Mouse (Mus musculus): ENCODE results near the gene Batf.
A peak's percentile ranks its signal among the peaks of the same experiment; 100 is the strongest.

Gene Batf

GRCm38 (mm10) chr12:85726729-85727397 lies 40.4 kb downstream of the Batf start:
- no peak for DNase-seq (ENCODE audit: low spot score in 2 of 2)

- DNase-seq (ENCODE audit: low spot score in 2 of 2): no peak
Observed at GRCm38 (mm10) chr12:85728181-85728580, 41.7 kb downstream of the Batf start.

DNA sequence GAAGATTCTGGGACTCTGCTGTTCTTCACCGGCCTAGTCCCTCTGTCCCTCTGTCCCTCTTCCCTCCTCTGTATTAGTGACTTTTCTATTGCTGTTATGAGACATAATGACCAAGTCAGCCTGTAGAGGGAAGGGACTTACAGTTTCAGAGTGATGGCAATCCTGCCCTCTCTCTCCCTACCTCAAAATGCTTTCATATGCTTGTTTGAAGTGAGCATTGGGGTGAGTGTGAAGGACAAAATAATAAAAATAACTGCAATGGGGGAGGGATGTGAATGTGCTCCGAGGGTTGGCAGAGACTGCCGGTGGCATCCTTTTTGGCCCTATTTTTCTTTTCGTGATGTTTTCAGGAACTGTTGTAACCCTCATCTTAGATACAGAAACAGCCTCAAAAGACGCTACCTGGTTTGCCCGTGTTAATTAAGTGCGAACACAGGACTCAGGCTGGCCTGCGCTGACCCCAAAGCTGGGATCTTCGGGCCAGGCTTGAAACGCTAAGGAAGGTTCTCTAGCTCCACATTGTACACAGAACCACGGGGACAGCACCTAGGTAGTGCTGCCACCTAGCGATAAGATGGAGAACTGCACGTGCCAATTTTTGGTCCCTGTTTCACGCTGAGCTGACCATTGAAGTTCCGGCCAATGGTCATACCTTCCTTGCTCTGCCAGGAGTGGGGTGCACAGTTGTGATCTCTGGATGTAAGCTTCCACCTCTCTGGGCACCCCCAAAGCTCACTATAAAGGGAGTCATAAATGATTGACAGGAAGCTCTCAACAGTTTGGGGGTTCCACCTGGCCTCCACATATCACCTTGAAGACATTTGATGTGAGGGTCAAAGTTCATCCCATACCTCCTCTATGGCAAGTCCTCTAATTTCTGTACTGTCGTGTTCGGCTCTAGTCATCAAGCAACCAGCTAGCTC lies 42.8 kb downstream of the Batf start:
- peak; percentile 67 to 71 for DNase-seq (ENCODE audit: low spot score in 2 of 2)

DNA sequence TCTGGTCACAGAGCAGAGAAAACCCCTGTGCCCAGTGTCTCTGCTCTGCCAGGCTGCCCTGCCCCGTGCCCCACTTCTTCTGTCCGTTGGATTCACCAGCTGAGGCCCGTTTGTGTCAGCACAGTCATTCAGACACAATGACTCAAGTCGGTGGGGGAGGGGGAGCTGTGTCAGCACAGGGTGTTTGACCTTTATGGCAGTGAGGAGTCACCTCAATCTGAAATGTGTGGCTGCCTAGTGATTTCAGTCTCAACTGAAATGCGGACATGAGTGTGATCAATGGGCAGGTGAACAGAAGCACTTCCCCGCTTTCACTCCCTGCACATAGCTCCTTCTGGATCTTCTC lies 43.4 kb downstream of the Batf start:
- no peak for DNase-seq (ENCODE audit: low spot score in 2 of 2)

GRCm38 (mm10) chr12:85736203-85736602 lies 49.7 kb downstream of the Batf start:
- no peak for DNase-seq (ENCODE audit: low spot score in 2 of 2)

DNA sequence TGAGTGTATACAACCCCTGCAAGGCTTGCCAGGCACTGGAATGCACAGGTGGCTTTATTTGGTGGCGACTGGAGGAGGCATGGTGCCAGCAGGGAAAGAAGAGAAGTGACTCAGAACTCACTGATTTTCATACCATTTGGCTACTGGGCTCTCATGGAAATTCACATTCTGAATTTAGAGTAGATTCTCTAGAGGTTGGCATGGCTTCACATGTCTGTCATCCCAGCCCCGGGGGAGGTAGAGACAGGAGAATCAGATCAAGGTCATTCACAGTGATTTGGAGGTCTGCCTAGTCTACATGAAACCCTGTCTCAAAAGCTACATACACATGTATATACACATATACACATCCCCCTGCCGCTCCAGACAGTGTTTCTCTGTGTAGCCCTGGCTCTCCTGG lies 50.5 kb downstream of the Batf start:
- peak; percentile 28 to 38 for DNase-seq (ENCODE audit: low spot score in 2 of 2)

- DNase-seq (ENCODE audit: low spot score in 2 of 2): peak; percentile 73 to 84
Observed at GRCm38 (mm10) chr12:85745827-85746695, 59.6 kb downstream of the Batf start, which contains the start of gene Flvcr2. TSS of gene Flvcr2 (plus strand) at chr12:85746539.

- DNase-seq (ENCODE audit: low spot score in 2 of 2): no peak
Observed at GRCm38 (mm10) chr12:85746696-85747219, 60.3 kb downstream of the Batf start.

GRCm38 (mm10) chr12:85747343-85747742 lies 60.9 kb downstream of the Batf start:
- DNase-seq (ENCODE audit: low spot score in 2 of 2): no peak

DNA sequence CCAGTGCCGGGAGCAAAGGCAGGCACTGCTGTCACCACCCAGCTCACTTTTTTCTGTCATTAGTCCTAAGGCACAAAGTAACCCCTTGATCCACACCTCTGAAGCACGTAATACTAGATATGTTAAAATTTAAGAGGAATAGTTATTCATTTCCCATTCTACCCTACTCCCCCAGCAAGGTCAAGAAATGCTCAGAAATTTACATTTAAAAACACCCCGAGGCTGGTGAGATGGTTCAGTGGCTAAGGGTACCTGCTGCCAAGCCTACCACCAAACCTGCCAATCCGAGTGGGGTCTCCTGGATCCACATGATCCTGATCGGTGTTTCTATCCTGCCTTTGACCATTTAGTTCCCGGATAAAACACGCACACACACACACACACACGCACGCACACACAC lies 63.4 kb downstream of the Batf start:
- DNase-seq (ENCODE audit: low spot score in 2 of 2): no peak

- no peak for DNase-seq (ENCODE audit: low spot score in 2 of 2)
Observed at GRCm38 (mm10) chr12:85752116-85752515, 65.6 kb downstream of the Batf start.

- no peak for DNase-seq (ENCODE audit: low spot score in 2 of 2)
Observed at GRCm38 (mm10) chr12:85753223-85753622, 66.8 kb downstream of the Batf start.

DNA sequence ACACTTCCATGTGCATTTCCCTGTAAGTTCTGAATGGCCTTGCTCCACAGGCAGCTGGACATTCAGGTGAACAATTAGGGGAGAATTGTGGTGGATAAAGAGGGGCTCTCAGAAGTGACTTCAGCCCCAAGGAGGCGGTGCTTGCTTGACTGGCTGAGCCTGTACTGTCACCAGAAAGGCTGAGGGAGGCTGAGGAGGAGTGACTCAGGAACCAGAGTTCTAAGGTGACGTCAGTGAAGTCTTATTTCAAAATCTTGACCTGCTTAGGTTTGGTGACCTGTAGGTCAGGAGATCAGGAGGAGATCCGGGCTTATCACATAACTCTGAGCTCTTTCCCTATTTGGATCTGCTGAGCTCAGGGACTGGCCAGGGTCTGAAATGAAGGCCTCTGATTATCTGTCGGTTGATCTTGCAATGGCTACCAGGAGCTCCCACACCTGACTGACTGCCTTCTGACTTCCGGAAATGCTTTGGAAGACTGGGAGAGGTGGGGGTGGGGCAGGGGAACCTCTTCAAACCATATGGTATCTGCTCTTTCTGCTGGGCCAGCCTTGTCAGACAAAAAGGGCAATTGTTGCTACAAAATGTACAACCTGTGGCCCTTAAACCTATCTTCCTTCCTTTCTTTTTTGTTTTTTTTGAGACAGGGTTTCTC lies 68.3 kb downstream of the Batf start:
- no peak for DNase-seq (ENCODE audit: low spot score in 2 of 2)

DNA sequence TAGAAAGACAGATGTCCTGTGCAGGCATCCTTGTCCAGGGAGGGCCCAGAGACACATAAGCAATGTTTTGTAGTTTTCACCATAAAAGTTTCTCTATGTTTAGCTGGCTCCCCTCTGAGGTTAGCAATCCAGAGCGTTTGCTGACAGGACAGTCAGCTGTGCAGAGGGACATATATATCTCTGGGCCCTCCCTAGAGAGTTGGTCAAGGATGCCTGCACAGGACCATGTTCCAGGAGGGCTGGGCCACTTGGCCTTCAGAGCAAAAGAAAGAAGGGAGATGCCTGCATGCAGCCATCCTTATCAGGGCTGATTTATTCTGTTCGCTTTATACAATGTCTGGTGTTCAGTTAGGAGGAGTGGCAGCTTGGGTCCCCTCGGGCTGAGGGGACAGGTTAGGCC lies 70.0 kb downstream of the Batf start:
- DNase-seq (ENCODE audit: low spot score in 2 of 2): no peak

- DNase-seq (ENCODE audit: low spot score in 2 of 2): no peak
Observed at GRCm38 (mm10) chr12:85757074-85757473, 70.6 kb downstream of the Batf start.

Data from right cerebral cortex, adult 2 months (tissue).